Mouse (Mus musculus) lung, adult 2 months (tissue): Measurements from ENCODE around the gene Klhl29.

Experiments
- CTCF ChIP-seq: fragments of 200-500 bp; IDR thresholded peaks from 2 replicates; pipeline ENCODE4 v1.5.1; 2011; ENCODE audit warnings: mild to moderate bottlenecking, low read length, control low read depth; ENCODE audit not compliant: insufficient read depth
- POLR2A ChIP-seq: fragments of 200-500 bp; IDR thresholded peaks from 2 replicates; pipeline ENCODE4 v1.6.1; 2011; ENCODE audit warnings: low read depth, mild to moderate bottlenecking, control low read depth, low read length, borderline replicate concordance; ENCODE audit errors: extremely low read depth

DNA sequence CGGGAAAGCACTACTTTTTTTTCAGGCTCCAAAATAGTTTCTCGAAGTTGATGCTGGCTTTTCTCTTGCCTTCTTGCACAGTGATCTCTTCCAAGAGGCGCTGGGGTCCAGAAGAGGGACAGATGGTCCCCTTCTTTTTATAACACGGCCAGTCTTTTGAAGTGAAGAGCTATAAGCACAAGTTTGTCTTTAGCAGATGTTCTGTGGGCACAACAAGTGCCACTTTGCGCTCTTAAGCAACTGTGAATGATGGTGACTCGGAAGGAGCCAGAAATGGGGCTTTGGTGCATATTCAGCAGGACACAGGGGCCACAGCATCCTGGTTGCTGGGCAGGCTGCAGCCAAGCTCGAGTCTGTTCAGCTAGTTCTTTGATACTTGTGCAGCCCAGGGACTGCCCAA lies 249.6 kb downstream of the Klhl29 start:
- TF ChIP-seq POLR2A, result no peak
- TF ChIP-seq CTCF, result no peak
